Mouse (Mus musculus) hindbrain, embryonic 14.5 days (tissue): Measurements from ENCODE around the gene Pgs1. TPM values are rescaled to one million over a fixed set of nuclear protein-coding genes. Genes with fewer than 3 reads are reported as not detected.

ENCODE experiments used
- ATAC-seq: fragments of 200-750 bp; cut with Nextera tagmentation; 2 replicates; pipeline ENCODE4 v1.8.0; 2017; ENCODE audit warnings: moderate number of reproducible peaks, mild to moderate bottlenecking, moderate TSS enrichment, moderate library complexity; ENCODE audit not compliant: low FRiP score
- DNase-seq: peaks from one replicate; pipeline ENCODE4 v3.0.0-alpha.2; 2015; ENCODE audit warnings: low spot score
- H3K27ac ChIP-seq: fragments of 300-500 bp; sonication (generic); 2 replicates; pipeline ENCODE4 v1.5.1; 2014; ENCODE audit warnings: mild to moderate bottlenecking, moderate library complexity
- H3K27me3 ChIP-seq: fragments of 300-500 bp; sonication (generic); 2 replicates; pipeline ENCODE4 v1.6.1; 2014; ENCODE audit warnings: mild to moderate bottlenecking, low read length, mixed read lengths; ENCODE audit not compliant: control insufficient read depth, insufficient read depth
- H3K36me3 ChIP-seq: fragments of 300-500 bp; sonication (generic); replicated peaks from 2 replicates; pipeline ENCODE4 v1.6.1; 2014; ENCODE audit not compliant: control insufficient read depth, insufficient read depth
- H3K4me1 ChIP-seq: fragments of 300-500 bp; sonication (generic); replicated peaks from 2 replicates; pipeline ENCODE4 v1.6.1; 2014; ENCODE audit warnings: antibody characterized with exemption, low read length, mixed read lengths; ENCODE audit not compliant: control insufficient read depth, insufficient read depth
- H3K4me2 ChIP-seq: fragments of 300-500 bp; sonication (generic); replicated peaks from 2 replicates; pipeline ENCODE4 v1.6.1; 2014; ENCODE audit warnings: mild to moderate bottlenecking, moderate library complexity
- H3K4me3 ChIP-seq: fragments of 300-500 bp; sonication (generic); replicated peaks from 2 replicates; pipeline ENCODE4 v1.5.1; 2014; ENCODE audit warnings: mild to moderate bottlenecking, low read length
- H3K9ac ChIP-seq: fragments of 300-500 bp; sonication (generic); 2 replicates; pipeline ENCODE4 v1.6.1; 2014
- H3K9me3 ChIP-seq: fragments of 300-500 bp; sonication (generic); 2 replicates; pipeline ENCODE4 v1.6.1; 2016; ENCODE audit warnings: low read length; ENCODE audit not compliant: control insufficient read depth
- WGBS: fragments of 180-500 bp; shearing (Covaris S2); extraction: QIAGEN DNeasy Blood & Tissue Kit; methylation state at CpG from one replicate; pipeline ENCODE4 v1.1.7; 2014; 5-methylcytosine and 5-hydroxymethylcytosine counted together
- polyA plus RNA-seq: library from polyadenylated mRNA; unstranded; fragments of >200 nt; fragmentation: Nextera tagmentation; extraction: Ambion mirVana; gene quantifications from 2 replicates; pipeline ENCODE4 v1.2.1, GENCODE M21; 2014

The Pgs1 gene
- polyA plus RNA-seq, 1 experiment from 2014 or later: 48.1 TPM

- no peaks in the 10 kb centered on the region for H3K9me3 ChIP-seq
- H3K9ac ChIP-seq: no peak overlapping the region
- H3K4me3 ChIP-seq: no peak overlapping the region
- peaks cover 34% of the 10 kb centered on the region for H3K4me1 ChIP-seq
- DNase-seq: no peak
- H3K27me3 ChIP-seq: 0 out of 2 replicates have a peak, but pooled peaks cover 3% of the 10 kb centered on the region
- no peak overlapping the region for H3K27ac ChIP-seq
- no peaks in the 10 kb centered on the region for H3K36me3 ChIP-seq
- no peak for ATAC-seq
- H3K4me2 ChIP-seq: no peak overlapping the region
Measured at GRCm38 (mm10) chr11:117960601-117961000, 25.5 kb upstream of the Pgs1 start.

- Histone ChIP-seq H3K36me3 (no peaks in the 10 kb centered on the region), H3K4me2 (peak overlapping the region; percentile 82), H3K4me1 (peaks cover 39% of the 10 kb centered on the region), H3K9me3 (no peaks in the 10 kb centered on the region), H3K9ac (no peak overlapping the region), H3K4me3 (no peak overlapping the region), H3K27me3 (peaks cover 22% of the 10 kb centered on the region), H3K27ac (peak overlapping the region; percentile 56)
- no peak for ATAC-seq
- DNase-seq: no peak
- WGBS: 36% methylated on average over 10 of the region's 10 CpGs
Measured at GRCm38 (mm10) chr11:117962228-117963067, 23.6 kb upstream of the Pgs1 start.

GRCm38 (mm10) chr11:117963091-117963793 is 22.9 kb upstream of the Pgs1 start:
- peak overlapping the region; percentile 45; the same call in 1 of the 2 replicates for H3K9ac ChIP-seq
- ATAC-seq (peak; percentile 90), DNase-seq (peak; percentile 94)
- H3K36me3 ChIP-seq: no peaks in the 10 kb centered on the region
- peaks cover 47% of the 10 kb centered on the region for H3K4me1 ChIP-seq
- WGBS: under 1% methylated on average over 39 of the region's 40 CpGs
- no peaks in the 10 kb centered on the region for H3K9me3 ChIP-seq
- peak overlapping the region; percentile 72 for H3K27ac ChIP-seq
- peaks cover 28% of the 10 kb centered on the region for H3K27me3 ChIP-seq
- peak overlapping the region; percentile 31 for H3K4me3 ChIP-seq
- H3K4me2 ChIP-seq: peak overlapping the region; percentile 82

GRCm38 (mm10) chr11:117963872-117964271 is 22.2 kb upstream of the Pgs1 start:
- DNase-seq (no peak), ATAC-seq (no peak)
- Histone ChIP-seq H3K9ac (peak overlapping the region; percentile 45; the same call in 1 of the 2 replicates), H3K4me3 (peak overlapping the region; percentile 31), H3K9me3 (no peaks in the 10 kb centered on the region), H3K27ac (peak overlapping the region; percentile 72; the same call in 1 of the 2 replicates), H3K27me3 (peaks cover 28% of the 10 kb centered on the region), H3K36me3 (no peaks in the 10 kb centered on the region), H3K4me2 (peak overlapping the region; percentile 82), H3K4me1 (peaks cover 49% of the 10 kb centered on the region)
- WGBS: 0% methylated on average over 9 of the region's 9 CpGs

- no peak for ATAC-seq
- H3K27me3 ChIP-seq: peaks cover 28% of the 10 kb centered on the region
- H3K4me2 ChIP-seq: peak overlapping the region; percentile 82
- no peaks in the 10 kb centered on the region for H3K9me3 ChIP-seq
- no peaks in the 10 kb centered on the region for H3K36me3 ChIP-seq
- no peak overlapping the region for H3K9ac ChIP-seq
- H3K4me3 ChIP-seq: 0 out of 2 replicates have a peak overlapping the region, but pooled peaks have one; percentile 31
- H3K27ac ChIP-seq: no peak overlapping the region
- peaks cover 49% of the 10 kb centered on the region for H3K4me1 ChIP-seq
- 26% methylated on average over 1 of the region's 1 CpGs for WGBS
- no peak for DNase-seq
Measured at GRCm38 (mm10) chr11:117964294-117964693, 21.8 kb upstream of the Pgs1 start.

- H3K27ac ChIP-seq: no peak overlapping the region
- 25% methylated on average over 7 of the region's 7 CpGs for WGBS
- peak overlapping the region; percentile 8; the same call in 1 of the 2 replicates for H3K4me2 ChIP-seq
Measured at GRCm38 (mm10) chr11:117965052-117965451, 21.0 kb upstream of the Pgs1 start.

GRCm38 (mm10) chr11:117965561-117965981 is 20.5 kb upstream of the Pgs1 start:
- DNase-seq (no peak), ATAC-seq (no peak)
- peak overlapping the region; percentile 8; the same call in 1 of the 2 replicates for H3K4me2 ChIP-seq
- H3K4me1 ChIP-seq: peaks cover 54% of the 10 kb centered on the region
- H3K27ac ChIP-seq: no peak overlapping the region
- 12% methylated on average over 9 of the region's 9 CpGs for WGBS
- no peak overlapping the region for H3K9ac ChIP-seq
- peaks cover 28% of the 10 kb centered on the region for H3K27me3 ChIP-seq
- no peak overlapping the region; the same call in 1 of the 2 replicates for H3K4me3 ChIP-seq
- no peaks in the 10 kb centered on the region for H3K36me3 ChIP-seq
- no peaks in the 10 kb centered on the region for H3K9me3 ChIP-seq

More at GRCm38 (mm10) chr11:117965052-117965451, 21.0 kb upstream of the Pgs1 start:
- H3K36me3 ChIP-seq: no peaks in the 10 kb centered on the region
- peaks cover 28% of the 10 kb centered on the region for H3K27me3 ChIP-seq
- H3K4me1 ChIP-seq: peaks cover 53% of the 10 kb centered on the region
- no peak overlapping the region for H3K4me3 ChIP-seq
- no peak for ATAC-seq
- DNase-seq: no peak
- H3K9ac ChIP-seq: no peak overlapping the region
- no peaks in the 10 kb centered on the region for H3K9me3 ChIP-seq

- H3K36me3 ChIP-seq: no peaks in the 10 kb centered on the region
- no peak for DNase-seq
- no peak overlapping the region; the same call in 1 of the 2 replicates for H3K4me3 ChIP-seq
- peaks cover 54% of the 10 kb centered on the region for H3K4me1 ChIP-seq
- H3K27me3 ChIP-seq: peaks cover 28% of the 10 kb centered on the region
- WGBS: 27% methylated on average over 7 of the region's 7 CpGs
- H3K4me2 ChIP-seq: peak overlapping the region; percentile 80
- H3K9ac ChIP-seq: no peak overlapping the region
- ATAC-seq: no peak
- H3K9me3 ChIP-seq: no peaks in the 10 kb centered on the region
- H3K27ac ChIP-seq: no peak overlapping the region
Measured at GRCm38 (mm10) chr11:117966506-117967100, 19.5 kb upstream of the Pgs1 start.
